Mouse (Mus musculus) testis, adult 2 months (tissue): Measurements from ENCODE around the gene Zdhhc13. TPM values are rescaled to one million over a fixed set of nuclear protein-coding genes. Genes with fewer than 3 reads are reported as not detected.

Experiments
- H3K27ac ChIP-seq: fragments of 200-500 bp; 2 replicates; pipeline ENCODE4 v1.5.1; 2012; ENCODE audit warnings: low read depth, low read length; ENCODE audit not compliant: control insufficient read depth, insufficient read depth
- H3K27me3 ChIP-seq: fragments of 200-500 bp; 2 replicates; pipeline ENCODE4 v1.6.1; 2012; ENCODE audit warnings: mild to moderate bottlenecking, low read length, moderate library complexity; ENCODE audit not compliant: control insufficient read depth, insufficient read depth
- H3K36me3 ChIP-seq: fragments of 200-500 bp; 2 replicates; pipeline ENCODE4 v1.6.1; 2012; ENCODE audit warnings: mild to moderate bottlenecking, low read length; ENCODE audit not compliant: control insufficient read depth, insufficient read depth
- H3K4me1 ChIP-seq: fragments of 200-500 bp; 2 replicates; pipeline ENCODE4 v1.6.1; 2012; ENCODE audit warnings: low read length; ENCODE audit not compliant: control insufficient read depth, insufficient read depth
- H3K4me3 ChIP-seq: fragments of 200-500 bp; 2 replicates; pipeline ENCODE4 v1.5.1; 2012; ENCODE audit warnings: low read depth, mild to moderate bottlenecking, low read length, moderate library complexity, mixed read lengths; ENCODE audit not compliant: control insufficient read depth
- CTCF ChIP-seq: fragments of 200-500 bp; IDR thresholded peaks from 2 replicates; pipeline ENCODE4 v1.5.1; 2012; ENCODE audit warnings: low read depth, mild to moderate bottlenecking, inconsistent platforms, low read length, moderate library complexity; ENCODE audit not compliant: control insufficient read depth, insufficient read depth, insufficient replicate concordance
- POLR2A ChIP-seq: fragments of 200-500 bp; IDR thresholded peaks from 2 replicates; pipeline ENCODE4 v1.6.1; 2012; ENCODE audit warnings: low read depth, mild to moderate bottlenecking, inconsistent platforms, low read length, moderate library complexity; ENCODE audit not compliant: control insufficient read depth
- polyA plus RNA-seq: library from polyadenylated mRNA; depleted of rRNA; stranded (reverse); fragments of >200 nt; gene quantifications from 2 replicates; pipeline ENCODE4 v1.2.3, GENCODE M21; 2012

The Zdhhc13 gene
- polyA plus RNA-seq, 1 experiment, result 12.4 TPM

DNA sequence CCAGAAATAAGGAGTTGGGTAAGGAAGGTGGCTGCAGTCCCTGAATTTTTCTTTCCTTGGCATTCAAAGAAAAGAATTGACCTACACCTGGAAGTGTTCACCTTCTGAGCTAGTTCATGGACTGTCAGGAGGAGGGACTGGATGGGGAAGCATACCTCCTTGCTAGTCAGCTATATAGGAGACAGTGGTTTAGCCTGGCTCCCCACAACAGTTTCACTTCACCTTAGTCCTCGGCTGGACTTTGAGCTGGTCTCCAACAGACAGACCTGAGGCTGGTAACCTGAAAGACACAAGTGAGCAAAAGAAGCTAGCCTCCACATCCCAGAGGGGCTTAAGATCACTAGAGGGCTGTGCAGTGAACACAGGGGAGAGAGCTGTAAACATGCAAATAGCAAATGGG, 30.7 kb upstream of the Zdhhc13 start:
- H3K4me3 ChIP-seq, result no peak overlapping the region
- no peak for TF ChIP-seq POLR2A
- no peak for TF ChIP-seq CTCF
- H3K27ac ChIP-seq, result no peak overlapping the region
- no peaks in the 10 kb centered on the region for H3K4me1 ChIP-seq
- no peaks in the 10 kb centered on the region for H3K27me3 ChIP-seq
- H3K36me3 ChIP-seq, result no peaks in the 10 kb centered on the region

DNA sequence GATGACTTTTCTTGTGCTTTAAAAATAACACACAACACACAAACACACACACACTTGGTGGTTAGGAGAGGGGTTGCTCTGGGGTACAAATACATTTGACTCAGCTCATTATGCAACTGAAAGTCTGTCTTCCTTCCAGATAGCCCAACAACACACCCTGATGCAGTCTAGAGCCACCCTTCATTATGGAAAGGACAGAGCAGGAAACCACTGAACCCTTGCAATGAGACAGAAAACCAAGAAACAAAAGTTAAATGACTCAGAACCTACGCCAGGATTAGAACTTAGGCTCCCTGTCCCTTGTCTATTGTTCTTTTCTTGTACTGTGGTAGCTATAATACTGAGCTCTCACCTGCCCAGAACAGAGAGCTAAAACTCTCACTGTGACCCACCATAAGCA, 28.0 kb upstream of the Zdhhc13 start:
- Histone ChIP-seq H3K4me3 (no peak overlapping the region), H3K4me1 (no peaks in the 10 kb centered on the region), H3K27ac (no peak overlapping the region), H3K27me3 (no peaks in the 10 kb centered on the region), H3K36me3 (no peaks in the 10 kb centered on the region)
- TF ChIP-seq CTCF (no peak), POLR2A (no peak)

DNA sequence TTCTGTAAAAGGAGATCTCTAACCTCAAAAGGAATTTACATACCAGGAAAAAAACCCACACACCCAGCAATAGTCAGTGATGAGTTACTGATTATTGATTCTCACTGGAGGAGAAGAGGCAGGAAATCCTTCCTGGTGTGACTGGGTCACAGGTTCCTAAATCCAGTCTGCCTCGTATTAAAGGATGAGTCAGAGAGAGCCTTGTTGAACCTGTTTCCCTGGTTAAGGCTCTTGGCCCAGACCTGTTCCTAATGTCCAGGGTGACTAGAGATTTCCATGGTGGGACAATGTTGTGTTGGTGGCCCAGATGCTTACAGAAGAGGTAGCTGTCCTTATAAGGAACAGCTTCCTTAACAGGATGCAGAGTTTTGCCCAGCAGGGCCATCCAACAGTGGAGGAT, 26.5 kb upstream of the Zdhhc13 start:
- TF ChIP-seq POLR2A, result no peak
- TF ChIP-seq CTCF, result no peak
- no peaks in the 10 kb centered on the region for H3K27me3 ChIP-seq
- H3K36me3 ChIP-seq, result no peaks in the 10 kb centered on the region
- H3K4me1 ChIP-seq, result no peaks in the 10 kb centered on the region
- H3K27ac ChIP-seq, result no peak overlapping the region
- H3K4me3 ChIP-seq, result no peak overlapping the region

DNA sequence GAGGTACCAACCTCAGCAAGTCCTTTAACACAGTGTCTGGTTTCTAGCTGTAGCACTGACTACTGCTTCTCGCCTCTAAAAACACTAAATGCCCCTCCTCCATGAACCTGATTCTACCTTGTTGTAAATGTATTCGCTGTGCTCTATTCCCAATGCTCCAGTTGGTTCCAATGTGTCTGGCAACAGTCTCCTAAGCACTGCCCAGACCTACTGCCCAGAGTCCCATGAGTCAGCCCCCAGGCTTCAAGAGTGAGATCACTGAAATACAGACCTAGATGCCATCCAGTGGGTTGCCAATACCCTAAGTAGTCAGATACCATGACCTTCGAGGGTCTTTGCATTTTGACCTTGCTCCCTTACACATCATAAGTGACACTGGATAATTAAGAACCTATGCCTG, 26.1 kb upstream of the Zdhhc13 start:
- Histone ChIP-seq H3K4me3 (no peak overlapping the region), H3K4me1 (no peaks in the 10 kb centered on the region), H3K27me3 (no peaks in the 10 kb centered on the region), H3K27ac (no peak overlapping the region), H3K36me3 (no peaks in the 10 kb centered on the region)
- TF ChIP-seq CTCF, result no peak
- TF ChIP-seq POLR2A, result no peak

DNA sequence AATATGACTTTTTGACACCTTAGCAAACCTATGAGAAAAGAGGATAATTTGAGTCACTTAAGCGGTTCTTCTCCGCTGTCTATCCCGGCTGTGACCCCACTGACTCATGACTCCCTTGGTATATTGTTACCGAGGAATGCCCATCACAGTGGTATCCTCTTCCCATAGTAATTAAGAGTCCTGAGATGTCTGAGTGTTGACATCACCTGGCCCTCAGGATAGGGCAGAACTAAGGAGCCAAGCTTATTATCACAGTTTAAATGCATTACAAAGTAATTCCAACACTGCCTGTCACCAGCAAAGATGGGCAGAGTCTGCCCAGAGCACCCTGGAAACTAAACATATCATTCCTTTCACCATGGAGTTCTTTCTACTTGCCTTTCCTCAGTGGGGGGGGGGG, 22.8 kb upstream of the Zdhhc13 start:
- Histone ChIP-seq H3K36me3 (no peaks in the 10 kb centered on the region), H3K27me3 (no peaks in the 10 kb centered on the region)

GRCm38 (mm10) chr7:48769721-48770120, 19.1 kb upstream of the Zdhhc13 start:
- Histone ChIP-seq H3K27me3 (no peaks in the 10 kb centered on the region), H3K36me3 (no peaks in the 10 kb centered on the region), H3K4me3 (no peak overlapping the region), H3K4me1 (no peaks in the 10 kb centered on the region), H3K27ac (no peak overlapping the region)
- no peak for TF ChIP-seq POLR2A
- no peak for TF ChIP-seq CTCF

More for the DNA sequence above, 22.8 kb upstream of the Zdhhc13 start:
- Histone ChIP-seq H3K27ac (no peak overlapping the region), H3K4me3 (no peak overlapping the region), H3K4me1 (no peaks in the 10 kb centered on the region)
- TF ChIP-seq POLR2A, result no peak
- no peak for TF ChIP-seq CTCF

DNA sequence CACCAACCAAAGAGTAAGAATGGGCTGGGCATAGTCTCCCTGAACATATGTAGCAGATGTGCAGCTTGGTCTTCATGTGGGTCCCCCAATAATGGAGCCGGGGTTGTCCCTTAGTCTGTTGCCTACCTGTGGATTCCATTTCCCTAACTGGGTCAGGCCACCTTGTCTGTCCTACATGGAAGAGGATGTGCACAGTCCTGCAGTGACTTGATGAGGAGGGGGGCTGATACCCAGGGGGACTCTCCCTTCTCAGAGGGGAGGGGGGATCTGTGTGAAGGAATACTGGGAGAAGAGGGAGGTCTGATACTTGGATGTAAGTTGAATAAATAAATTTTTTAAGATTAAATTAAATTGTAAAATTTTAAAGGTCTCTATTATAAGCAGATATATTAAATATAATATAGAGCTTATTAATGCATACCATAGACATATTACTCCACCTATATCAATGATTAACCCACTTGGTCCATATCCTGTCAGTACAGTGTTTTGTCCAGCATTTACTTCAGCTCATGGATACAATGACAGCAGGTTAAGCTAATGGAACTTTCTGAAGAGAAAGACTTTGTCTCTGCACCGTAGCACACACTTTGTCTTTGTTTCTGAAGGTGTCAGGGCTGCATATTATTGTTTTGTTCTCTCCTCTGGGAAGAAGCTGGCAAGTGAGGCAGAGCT, 16.6 kb upstream of the Zdhhc13 start:
- TF ChIP-seq CTCF, result no peak
- TF ChIP-seq POLR2A, result no peak

More for the DNA sequence above, 16.6 kb upstream of the Zdhhc13 start:
- Histone ChIP-seq H3K36me3 (no peaks in the 10 kb centered on the region), H3K4me1 (no peaks in the 10 kb centered on the region), H3K4me3 (no peak overlapping the region), H3K27ac (no peak overlapping the region), H3K27me3 (no peaks in the 10 kb centered on the region)
